Mouse (Mus musculus) layer of hippocampus, postnatal 14 days (tissue): ENCODE data around the gene Tnfaip2. TPM values are rescaled to one million over a fixed set of nuclear protein-coding genes. Genes with fewer than 3 reads are reported as not detected.
A peak's percentile ranks its signal among the peaks of the same experiment; 100 is the strongest.

Experiments
- DNase-seq, 2 experiments: peaks; one replicate each; pipeline ENCODE4 v3.0.0; 2021 to 2022; ENCODE audit warnings: low spot score in 2 of 2, mixed read lengths in 1 of 2
- total RNA-seq, 2 experiments: library from RNA; stranded (reverse); gene quantifications; 2 replicates each; pipeline ENCODE4 v1.2.3; 2021

The Tnfaip2 gene
- total RNA-seq, 2 experiments from 2014 or later = 0.55 to 1.2 TPM

DNA sequence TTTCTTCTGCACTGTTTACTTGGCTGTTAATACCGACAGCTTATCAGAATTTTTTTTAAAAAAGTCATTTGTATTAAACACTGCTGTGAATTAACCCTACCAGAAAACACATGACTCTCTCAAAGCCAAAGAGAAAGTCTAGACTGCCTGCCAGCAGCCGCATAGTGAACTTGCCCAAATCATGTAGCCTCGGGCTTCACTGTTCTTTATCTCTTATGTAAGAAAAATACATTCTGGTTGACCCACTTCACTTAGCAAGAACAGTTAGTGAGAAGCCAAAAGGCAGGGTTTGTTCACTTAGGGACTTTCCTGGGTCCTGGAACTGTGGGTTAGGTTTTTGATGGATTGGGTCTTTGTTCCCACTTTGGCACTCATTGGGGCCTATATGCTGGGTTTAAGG lies 29.5 kb downstream of the Tnfaip2 start:
- DNase-seq = no peak

GRCm38 (mm10) chr12:111472886-111473285 lies 30.6 kb downstream of the Tnfaip2 start:
- DNase-seq = peak in 1 of 2 experiments; percentile 29

DNA sequence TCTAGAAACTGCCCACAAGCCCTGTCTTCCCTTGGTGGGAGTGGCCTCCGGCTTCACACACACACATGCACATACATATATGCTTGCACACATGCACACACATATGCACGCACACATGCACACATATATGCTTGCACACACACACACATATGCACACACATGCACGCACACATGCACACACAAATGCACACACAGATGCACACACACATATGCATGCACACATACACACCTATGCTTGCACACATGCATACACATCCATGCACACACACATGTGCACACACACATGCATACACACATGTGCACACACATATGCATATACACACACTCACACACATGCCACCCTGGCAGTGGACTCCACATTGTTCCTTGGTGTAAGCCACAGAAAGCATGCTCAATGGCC lies 32.1 kb downstream of the Tnfaip2 start:
- DNase-seq = no peak

GRCm38 (mm10) chr12:111474893-111475643 lies 32.8 kb downstream of the Tnfaip2 start:
- DNase-seq = peak; percentile 56 to 75

DNA sequence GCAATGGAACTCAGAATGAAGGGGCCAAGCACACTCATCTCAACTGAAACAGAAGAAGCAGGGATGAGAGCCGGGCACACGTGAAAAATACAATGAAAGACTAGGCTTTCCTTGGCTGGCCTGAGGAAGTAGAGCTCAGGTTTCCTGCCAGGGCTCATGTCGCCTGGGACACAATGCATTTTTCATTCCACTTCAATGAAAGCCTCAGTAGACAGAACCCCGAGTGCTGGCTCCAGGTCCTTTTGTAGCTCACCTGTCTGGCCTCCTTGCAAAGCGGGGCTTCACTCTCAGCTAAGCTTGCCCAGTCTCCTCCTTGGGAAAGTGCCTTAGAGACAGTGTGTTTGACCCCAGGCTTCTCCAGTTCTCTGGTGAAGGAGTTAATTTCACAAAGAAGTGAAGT lies 36.7 kb downstream of the Tnfaip2 start:
- no peak for DNase-seq

DNA sequence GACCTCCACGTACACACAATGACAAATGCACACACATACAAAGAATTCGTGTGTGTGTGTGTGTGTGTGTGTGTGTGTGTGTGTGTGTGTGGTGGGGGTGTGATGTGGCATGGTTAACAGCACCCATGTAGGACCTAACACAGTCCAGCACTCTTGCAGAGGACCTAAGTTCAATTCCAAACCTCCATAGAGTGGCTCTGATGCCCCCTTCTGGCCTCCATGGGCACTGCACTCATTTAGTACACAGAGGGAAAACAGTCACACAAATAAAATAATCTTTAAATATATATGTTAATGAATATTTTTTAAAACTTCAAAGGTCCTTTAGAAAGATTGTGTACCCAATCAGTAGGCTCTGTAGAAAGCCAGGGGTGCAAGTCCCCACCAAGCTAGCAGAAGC lies 37.6 kb downstream of the Tnfaip2 start:
- DNase-seq = peak in 1 of 2 experiments; percentile 47

- DNase-seq = no peak
Observed at GRCm38 (mm10) chr12:111485046-111485651, 42.9 kb downstream of the Tnfaip2 start.

GRCm38 (mm10) chr12:111485652-111486306 lies 43.5 kb downstream of the Tnfaip2 start, which contains the start of gene Gm266:
Gene Gm266 (minus strand): TSS chr12:111485823.
- no peak for DNase-seq

GRCm38 (mm10) chr12:111486455-111486854 lies 44.2 kb downstream of the Tnfaip2 start:
- no peak for DNase-seq

GRCm38 (mm10) chr12:111489261-111489865 lies 47.1 kb downstream of the Tnfaip2 start:
- DNase-seq = no peak

DNA sequence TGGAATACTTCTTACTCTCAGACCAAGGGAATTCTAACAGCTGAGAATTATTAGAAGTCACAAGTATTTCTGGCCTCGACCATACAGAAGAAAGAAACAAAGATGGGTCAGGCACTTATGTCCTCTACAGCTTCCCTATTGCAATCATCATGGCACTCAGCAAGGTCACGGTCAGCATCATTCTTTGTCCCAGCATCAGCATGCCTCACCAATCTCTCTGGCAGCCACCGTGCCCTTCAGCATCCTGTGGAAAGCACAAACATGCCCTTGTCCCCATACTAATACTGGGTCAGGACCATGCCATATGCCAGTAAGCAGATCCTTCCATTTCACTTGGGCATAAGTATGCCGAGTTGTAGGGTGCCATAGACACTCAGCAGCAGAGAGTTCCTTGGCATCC lies 52.7 kb downstream of the Tnfaip2 start:
- DNase-seq = no peak

- no peak for DNase-seq
Observed at GRCm38 (mm10) chr12:111497076-111497475, 54.8 kb downstream of the Tnfaip2 start.

DNA sequence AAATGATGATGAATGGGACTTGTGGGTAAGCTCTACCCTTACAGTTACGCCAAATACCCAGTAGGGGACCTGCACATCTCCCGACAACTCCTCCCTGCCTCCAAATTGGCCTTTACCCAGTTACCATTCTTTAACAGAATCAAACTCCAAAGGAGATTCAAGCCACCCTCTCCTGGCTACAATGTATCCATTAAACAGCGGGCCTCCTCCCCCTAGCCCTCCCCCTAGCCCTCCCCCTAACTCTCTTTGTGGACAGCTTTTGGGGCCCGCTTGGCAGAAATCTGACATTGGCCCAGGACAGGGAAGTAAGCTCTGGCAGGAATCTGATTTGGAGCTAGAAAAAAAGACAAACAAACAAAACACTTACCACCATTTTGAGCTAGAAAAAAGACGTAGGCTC lies 57.3 kb downstream of the Tnfaip2 start:
- DNase-seq = peak in 1 of 2 experiments; percentile 42

DNA sequence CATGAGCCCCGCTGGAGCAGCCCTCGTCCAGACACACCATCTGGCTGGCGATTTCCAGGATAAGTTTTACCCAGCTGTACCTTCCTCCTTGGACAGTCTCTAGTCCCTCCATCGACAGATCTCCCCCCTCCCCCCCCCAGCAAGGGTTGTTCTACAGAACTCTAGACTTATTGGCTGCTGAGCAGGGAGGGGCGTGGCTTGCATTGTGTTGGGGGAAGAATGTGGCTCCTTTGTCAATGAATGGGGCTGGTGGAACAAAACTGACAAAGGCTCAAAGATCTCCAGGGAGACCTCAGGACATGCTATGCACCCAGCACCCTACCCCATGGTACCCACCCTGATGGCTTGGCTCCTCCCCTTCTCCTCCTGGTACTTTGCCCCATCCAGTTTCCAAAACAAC lies 58.5 kb downstream of the Tnfaip2 start:
- DNase-seq = no peak

- no peak for DNase-seq
Observed at GRCm38 (mm10) chr12:111503063-111503567, 60.8 kb downstream of the Tnfaip2 start.

DNA sequence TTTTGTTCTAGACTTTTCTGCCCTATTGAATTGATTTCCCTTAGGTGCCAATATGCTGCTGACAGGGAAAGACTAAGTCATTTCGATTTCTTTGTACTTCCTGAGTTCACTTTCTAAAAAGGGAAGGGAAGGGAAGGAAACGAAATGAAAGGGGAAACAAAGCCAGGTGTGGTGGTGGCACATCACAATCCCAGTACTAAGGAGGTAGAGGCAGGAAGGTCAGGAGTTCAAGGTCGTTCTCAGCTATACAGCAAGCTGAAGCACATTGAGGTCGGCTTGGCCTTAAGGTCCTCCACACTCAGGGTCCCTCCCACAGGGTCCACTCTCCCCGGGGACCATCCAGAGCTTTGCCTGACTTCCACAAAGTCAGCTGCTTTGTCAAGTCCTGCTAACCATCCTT lies 61.3 kb downstream of the Tnfaip2 start:
- no peak for DNase-seq

Other genes with a start within 250 kb of the Tnfaip2 start
- gene Amn, start 171.4 kb upstream of the Tnfaip2 start, total RNA-seq = 10 to 100 TPM in 1 of 2 experiments, 1 to 10 TPM in 1; 5.9 to 11.1 TPM
- 100 to 1,000 TPM; 117 to 125 TPM for gene Cdc42bpb, start 64.8 kb upstream of the Tnfaip2 start, total RNA-seq
- 1 to 10 TPM in 1 of 2 experiments, under 1 TPM in 1; 0.62 to 1.8 TPM for gene Lbhd2, start 35.7 kb upstream of the Tnfaip2 start, total RNA-seq
- gene Exoc3l4, start 25.5 kb upstream of the Tnfaip2 start, total RNA-seq = 1 to 10 TPM; 1.2 to 2.3 TPM
- gene Gm266, start 43.4 kb downstream of the Tnfaip2 start, total RNA-seq = 1 to 10 TPM; 5.2 to 6.3 TPM
- gene Eif5, start 95.5 kb downstream of the Tnfaip2 start, total RNA-seq = 100 to 1,000 TPM; 218 to 276 TPM
- gene Mark3, start 132.1 kb downstream of the Tnfaip2 start, total RNA-seq = 100 to 1,000 TPM; 126 to 133 TPM
- gene Ckb, start 229.9 kb downstream of the Tnfaip2 start, total RNA-seq = 1,000 to 10,000 TPM; 1,245 to 1,280 TPM
- gene Trmt61a, start 235.6 kb downstream of the Tnfaip2 start, total RNA-seq = 10 to 100 TPM; 15.6 to 17.5 TPM